Mouse (Mus musculus): Measurements from ENCODE around the gene Ugt1a2.
"Not testable (repeated sequence)": the region's sequence is repeated elsewhere in the genome, so short reads cannot be mapped to it uniquely, and the experiment has no call there.

Gene Ugt1a2

GRCm38 (mm10) chr1:88200456-88200855, at the start of gene Ugt1a2:
Gene Ugt1a2 (plus strand): TSS chr1:88200601.
- no peak for DNase-seq (ENCODE audit: low read depth, low spot score)

- DNase-seq (ENCODE audit: low read depth, low spot score): no peak
Observed at GRCm38 (mm10) chr1:88158430-88158829, 42.0 kb upstream of the Ugt1a2 start.

GRCm38 (mm10) chr1:88165711-88166110, 34.7 kb upstream of the Ugt1a2 start, which contains the start of gene Ugt1a5:
Gene Ugt1a5 (plus strand): TSS chr1:88166012.
- DNase-seq (ENCODE audit: low read depth, low spot score): no peak

GRCm38 (mm10) chr1:88172190-88172589, 28.2 kb upstream of the Ugt1a2 start:
- not testable (repeated sequence) for DNase-seq (ENCODE audit: low read depth, low spot score)

- no peak for DNase-seq (ENCODE audit: low read depth, low spot score)
Observed at GRCm38 (mm10) chr1:88179657-88180056, 20.7 kb upstream of the Ugt1a2 start.

GRCm38 (mm10) chr1:88186325-88186935, 14.0 kb upstream of the Ugt1a2 start:
- DNase-seq (ENCODE audit: low read depth, low spot score): no peak

- no peak for DNase-seq (ENCODE audit: low read depth, low spot score)
Observed at GRCm38 (mm10) chr1:88192136-88192535, 8.3 kb upstream of the Ugt1a2 start.

- no peak for DNase-seq (ENCODE audit: low read depth, low spot score)
Observed at GRCm38 (mm10) chr1:88195687-88196086, 4.7 kb upstream of the Ugt1a2 start.

GRCm38 (mm10) chr1:88197443-88197842, 3.0 kb upstream of the Ugt1a2 start:
- no peak for DNase-seq (ENCODE audit: low read depth, low spot score)

- no peak for DNase-seq (ENCODE audit: low read depth, low spot score)
Observed at GRCm38 (mm10) chr1:88199996-88200395, 405 bp upstream of the Ugt1a2 start.

GRCm38 (mm10) chr1:88205294-88205922, 5.0 kb downstream of the Ugt1a2 start, which contains the start of gene Dnajb3:
Gene Dnajb3 (minus strand): TSS chr1:88205782.
- no peak for DNase-seq (ENCODE audit: low read depth, low spot score)

- DNase-seq (ENCODE audit: low read depth, low spot score): no peak
Observed at GRCm38 (mm10) chr1:88206843-88207479, 6.6 kb downstream of the Ugt1a2 start.

- no peak for DNase-seq (ENCODE audit: low read depth, low spot score)
Observed at GRCm38 (mm10) chr1:88211812-88212211, 11.4 kb downstream of the Ugt1a2 start, which contains the start of gene Ugt1a1. Gene Ugt1a1 (plus strand): TSS chr1:88211959.

- DNase-seq (ENCODE audit: low read depth, low spot score): no peak
Observed at GRCm38 (mm10) chr1:88212341-88213045, 12.1 kb downstream of the Ugt1a2 start.

GRCm38 (mm10) chr1:88213061-88213460, 12.7 kb downstream of the Ugt1a2 start:
- DNase-seq (ENCODE audit: low read depth, low spot score): no peak

GRCm38 (mm10) chr1:88213766-88214461, 13.5 kb downstream of the Ugt1a2 start:
- DNase-seq (ENCODE audit: low read depth, low spot score): no peak

GRCm38 (mm10) chr1:88214462-88214952, 14.1 kb downstream of the Ugt1a2 start:
- DNase-seq (ENCODE audit: low read depth, low spot score): no peak

- no peak for DNase-seq (ENCODE audit: low read depth, low spot score)
Observed at GRCm38 (mm10) chr1:88215466-88216380, 15.3 kb downstream of the Ugt1a2 start.

GRCm38 (mm10) chr1:88216551-88216950, 16.1 kb downstream of the Ugt1a2 start:
- DNase-seq (ENCODE audit: low read depth, low spot score): no peak

GRCm38 (mm10) chr1:88217144-88217543, 16.7 kb downstream of the Ugt1a2 start:
- DNase-seq (ENCODE audit: low read depth, low spot score): no peak
